Comparison of ENCODE assay signal across 8 mouse cellular contexts in genomic region chr16:20140772-20141531, GRCm38 (mm10). TPM values are rescaled to one million over a fixed set of nuclear protein-coding genes. Genes with fewer than 3 reads are reported as not detected.
DNase-seq lines count a peak whose midpoint lies in the region; ATAC-seq and TF ChIP-seq lines count a peak whose summit lies in the region.

TSS of gene Yeats2 (plus strand) at chr16:20141063.

- peak; percentile 95 for ATAC-seq in forebrain, embryonic 13.5 days
- ATAC-seq in liver, postnatal 0 days = peak; percentile 96
- ATAC-seq in neural tube, embryonic 14.5 days (ENCODE audit: low read depth) = peak; percentile 96

- peaks cover 38% of the 10 kb centered on the region for H3K36me3 ChIP-seq in E14TG2a.4 (ENCODE audit: insufficient read depth, low read length)
- H3K36me3 ChIP-seq in forebrain, embryonic 13.5 days (ENCODE audit: poor library complexity, severe bottlenecking) = peaks cover 10% of the 10 kb centered on the region
- H3K36me3 ChIP-seq in liver, postnatal 0 days (replicated peaks; ENCODE audit: insufficient read depth, low read length) = no peaks in the 10 kb centered on the region
- peaks cover 3% of the 10 kb centered on the region; the same call in 1 of the 2 replicates for H3K36me3 ChIP-seq in neural tube, embryonic 14.5 days (ENCODE audit: control insufficient read depth, insufficient read depth, low read length)

- WGBS in forebrain, embryonic 13.5 days = under 1% methylated on average over 65 of the region's 92 CpGs
- WGBS in large intestine, adult 2 months = under 1% methylated on average over 92 of the region's 92 CpGs
- under 1% methylated on average over 84 of the region's 92 CpGs for WGBS in liver, postnatal 0 days (ENCODE audit: insufficient replicate concordance)
- under 1% methylated on average over 84 of the region's 92 CpGs for WGBS in neural tube, embryonic 14.5 days

- no peak for TF ChIP-seq EP300 in liver, postnatal 0 days (IDR thresholded peaks at IDR 0.05; ENCODE audit: low read depth)

- peak within 1 kb of the TSS; percentile 77 for H3K4me2 ChIP-seq in forebrain, embryonic 13.5 days
- H3K4me2 ChIP-seq in liver, postnatal 0 days (ENCODE audit: low read depth, low read length) = peak within 1 kb of the TSS; percentile 86
- H3K4me2 ChIP-seq in neural tube, embryonic 14.5 days (ENCODE audit: low read depth, low read length) = peak within 1 kb of the TSS; percentile 67

- intact Hi-C loops in heart, postnatal 10 days (cut with DNase I) = no loop called here

- H3K27ac ChIP-seq in forebrain, embryonic 13.5 days = peak within 1 kb of the TSS; percentile 94
- peak within 1 kb of the TSS; percentile 79 for H3K27ac ChIP-seq in liver, postnatal 0 days (ENCODE audit: low read depth)
- H3K27ac ChIP-seq in neural tube, embryonic 14.5 days (ENCODE audit: low read depth, low read length) = peak within 1 kb of the TSS; percentile 94

- DNase-seq in c-Kit-positive CD71-positive TER-119-positive erythroid progenitor cells, embryonic 14.5 days (ENCODE audit: low spot score) = peak; percentile 60
- peak; percentile 87 to 89 for DNase-seq in heart, postnatal 10 days
- peak; percentile 38 for DNase-seq in large intestine, adult 2 months (ENCODE audit: low read depth, low spot score)
- peak; percentile 86 for DNase-seq in liver, postnatal 0 days
- DNase-seq in testis, postnatal 10 days (ENCODE audit: low spot score) = peak; percentile 88

- H3K9ac ChIP-seq in forebrain, embryonic 13.5 days = peak within 1 kb of the TSS; percentile 88
- H3K9ac ChIP-seq in liver, postnatal 0 days (replicated peaks) = peak within 1 kb of the TSS; percentile 91
- H3K9ac ChIP-seq in neural tube, embryonic 14.5 days (replicated peaks; ENCODE audit: low read depth, low read length) = peak within 1 kb of the TSS; percentile 81

- H3K9me3 ChIP-seq in E14TG2a.4 (ENCODE audit: low read length) = no peaks in the 10 kb centered on the region
- H3K9me3 ChIP-seq in forebrain, embryonic 13.5 days (replicated peaks) = no peaks in the 10 kb centered on the region
- H3K9me3 ChIP-seq in liver, postnatal 0 days (ENCODE audit: low read length) = no peaks in the 10 kb centered on the region
- no peaks in the 10 kb centered on the region for H3K9me3 ChIP-seq in neural tube, embryonic 14.5 days (ENCODE audit: control insufficient read depth, low read length)

- H3K4me3 ChIP-seq in E14TG2a.4 (replicated peaks; ENCODE audit: low read length) = peak within 1 kb of the TSS; percentile 93
- H3K4me3 ChIP-seq in forebrain, embryonic 13.5 days = peak within 1 kb of the TSS; percentile 72
- peak within 1 kb of the TSS; percentile 99 for H3K4me3 ChIP-seq in liver, postnatal 0 days (ENCODE audit: low read depth, low read length)
- peak within 1 kb of the TSS; percentile 67 for H3K4me3 ChIP-seq in neural tube, embryonic 14.5 days (ENCODE audit: low read depth, low read length)

- no peak for TF ChIP-seq CTCF in E14TG2a.4 (conservative IDR thresholded peaks at IDR 0.05; ENCODE audit: low read length)
- TF ChIP-seq CTCF in liver, postnatal 0 days (IDR thresholded peaks at IDR 0.05; ENCODE audit: low read depth) = peak; percentile 29; the same call in 1 of the 2 replicates

- peaks cover 7% of the 10 kb centered on the region; the same call in 1 of the 2 replicates for H3K27me3 ChIP-seq in E14TG2a.4 (ENCODE audit: insufficient read depth, low read length)
- no peaks in the 10 kb centered on the region for H3K27me3 ChIP-seq in forebrain, embryonic 13.5 days
- H3K27me3 ChIP-seq in liver, postnatal 0 days (ENCODE audit: insufficient read depth, low read length) = no peaks in the 10 kb centered on the region
- H3K27me3 ChIP-seq in neural tube, embryonic 14.5 days (ENCODE audit: control insufficient read depth, insufficient read depth, low read length) = no peaks in the 10 kb centered on the region

- H3K4me1 ChIP-seq in E14TG2a.4 (replicated peaks; ENCODE audit: low read depth, low read length) = peaks cover 38% of the 10 kb centered on the region
- peaks cover 25% of the 10 kb centered on the region for H3K4me1 ChIP-seq in forebrain, embryonic 13.5 days
- peaks cover 13% of the 10 kb centered on the region for H3K4me1 ChIP-seq in liver, postnatal 0 days (ENCODE audit: insufficient read depth)
- H3K4me1 ChIP-seq in neural tube, embryonic 14.5 days (ENCODE audit: control insufficient read depth, insufficient read depth, low read length) = peaks cover 14% of the 10 kb centered on the region

RNA-seq across cellular contexts. Expression of gene Yeats2, which starts in this region (rescaled TPM):
- 24.6 and 27.6 TPM in 2 replicates for polyA plus RNA-seq in forebrain, embryonic 13.5 days (2015; fragmentation: Nextera tagmentation; extraction: Ambion mirVana)
- 10 to 100 TPM; 25.3 to 30.1 TPM for total RNA-seq in heart, postnatal 10 days (2021)
- polyA plus RNA-seq in large intestine, adult 2 months (2012; rRNA removed) = 7.3 and 14.2 TPM in 2 replicates
- 1.6 and 2.0 TPM in 2 replicates for polyA plus RNA-seq in liver, postnatal 0 days (2015; fragmentation: Nextera tagmentation; extraction: Ambion mirVana)
- polyA plus RNA-seq in neural tube, embryonic 14.5 days (2014; fragmentation: Nextera tagmentation; extraction: Ambion mirVana) = 25.7 and 31.5 TPM in 2 replicates

Comparison
In these comparisons a context has a peak if more than half of its experiments do, and no peak if none do; other contexts are left out.
1. Peak in every context shown above with its lines: DNase-seq, ATAC-seq, H3K4me3 ChIP-seq and H3K27ac ChIP-seq.
2. DNase-seq: peak in every context shown above with its lines; median percentile 88 in heart, postnatal 10 days; 88 in testis, postnatal 10 days; 86 in liver, postnatal 0 days; 60 in c-Kit-positive CD71-positive TER-119-positive erythroid progenitor cells, embryonic 14.5 days; 38 in large intestine, adult 2 months.